Mouse (Mus musculus): ENCODE data around the gene Sec14l4.

The Sec14l4 gene

GRCm38 (mm10) chr11:4078267-4078933 is 47.1 kb downstream of the Sec14l4 start:
- no peak for DNase-seq (ENCODE audit: inconsistent ontology term)

- DNase-seq (ENCODE audit: inconsistent ontology term), result no peak
Observed at GRCm38 (mm10) chr11:4080219-4080618, 49.0 kb downstream of the Sec14l4 start.

GRCm38 (mm10) chr11:4083316-4084078 is 52.2 kb downstream of the Sec14l4 start:
- DNase-seq (ENCODE audit: inconsistent ontology term), result peak; percentile 49

GRCm38 (mm10) chr11:4086246-4086645 is 55.0 kb downstream of the Sec14l4 start:
- DNase-seq (ENCODE audit: inconsistent ontology term), result no peak

- DNase-seq (ENCODE audit: inconsistent ontology term), result no peak
Observed at GRCm38 (mm10) chr11:4087267-4087666, 56.0 kb downstream of the Sec14l4 start.

- no peak for DNase-seq (ENCODE audit: inconsistent ontology term)
Observed at GRCm38 (mm10) chr11:4093459-4094377, 62.5 kb downstream of the Sec14l4 start.

- DNase-seq (ENCODE audit: inconsistent ontology term), result peak; percentile 30
Observed at GRCm38 (mm10) chr11:4094378-4095170, 63.3 kb downstream of the Sec14l4 start.

- DNase-seq (ENCODE audit: inconsistent ontology term), result peak; percentile 55
Observed at GRCm38 (mm10) chr11:4095171-4096053, 64.2 kb downstream of the Sec14l4 start, which contains the start of gene Mtfp1. Mtfp1 (minus strand) TSS chr11:4095445.

GRCm38 (mm10) chr11:4096054-4096984 is 65.1 kb downstream of the Sec14l4 start:
- DNase-seq (ENCODE audit: inconsistent ontology term), result peak; percentile 100

GRCm38 (mm10) chr11:4097091-4097621 is 65.9 kb downstream of the Sec14l4 start:
- no peak for DNase-seq (ENCODE audit: inconsistent ontology term)
